Mouse (Mus musculus) hindbrain, embryonic 13.5 days (tissue): ENCODE data around the gene Akt3. TPM values are rescaled to one million over a fixed set of nuclear protein-coding genes. Genes with fewer than 3 reads are reported as not detected.

Source experiments
- ATAC-seq: fragments of 200-750 bp; cut with Nextera tagmentation; 2 replicates; pipeline ENCODE4 v1.8.0; 2017; ENCODE audit warnings: moderate TSS enrichment; ENCODE audit not compliant: low FRiP score
- H3K27ac ChIP-seq: fragments of 300-500 bp; sonication (generic); 2 replicates; pipeline ENCODE4 v1.5.1; 2015; ENCODE audit warnings: inconsistent platforms, mild to moderate bottlenecking, moderate library complexity
- H3K27me3 ChIP-seq: fragments of 300-500 bp; sonication (generic); 2 replicates; pipeline ENCODE4 v1.6.1; 2015; ENCODE audit warnings: mild to moderate bottlenecking, inconsistent platforms
- H3K36me3 ChIP-seq: fragments of 300-500 bp; sonication (generic); 2 replicates; pipeline ENCODE4 v1.6.1; 2015; ENCODE audit warnings: mild to moderate bottlenecking, inconsistent platforms
- H3K4me1 ChIP-seq: fragments of 300-500 bp; sonication (generic); replicated peaks from 2 replicates; pipeline ENCODE4 v1.6.1; 2015; ENCODE audit warnings: inconsistent platforms
- H3K4me2 ChIP-seq: fragments of 300-500 bp; sonication (generic); 2 replicates; pipeline ENCODE4 v1.6.1; 2015; ENCODE audit warnings: inconsistent platforms, mild to moderate bottlenecking, moderate library complexity
- H3K4me3 ChIP-seq: fragments of 300-500 bp; sonication (generic); 2 replicates; pipeline ENCODE4 v1.5.1; 2015; ENCODE audit warnings: mild to moderate bottlenecking, inconsistent platforms
- H3K9ac ChIP-seq: fragments of 300-500 bp; sonication (generic); 2 replicates; pipeline ENCODE4 v1.6.1; 2015; ENCODE audit warnings: mild to moderate bottlenecking, inconsistent platforms
- H3K9me3 ChIP-seq: fragments of 300-500 bp; sonication (generic); 2 replicates; pipeline ENCODE4 v1.6.1; 2016; ENCODE audit warnings: inconsistent platforms
- WGBS: fragments of 180-500 bp; shearing (Covaris S2); methylation state at CpG from one replicate; pipeline ENCODE4 v1.1.7; 2015; 5-methylcytosine and 5-hydroxymethylcytosine counted together
- polyA plus RNA-seq: library from polyadenylated mRNA; unstranded; fragments of >200 nt; fragmentation: Nextera tagmentation; extraction: Ambion mirVana; gene quantifications from 2 replicates; pipeline ENCODE4 v1.2.1, GENCODE M21; 2015

The Akt3 gene
- polyA plus RNA-seq, 1 experiment from 2014 or later = 21.3 TPM

DNA sequence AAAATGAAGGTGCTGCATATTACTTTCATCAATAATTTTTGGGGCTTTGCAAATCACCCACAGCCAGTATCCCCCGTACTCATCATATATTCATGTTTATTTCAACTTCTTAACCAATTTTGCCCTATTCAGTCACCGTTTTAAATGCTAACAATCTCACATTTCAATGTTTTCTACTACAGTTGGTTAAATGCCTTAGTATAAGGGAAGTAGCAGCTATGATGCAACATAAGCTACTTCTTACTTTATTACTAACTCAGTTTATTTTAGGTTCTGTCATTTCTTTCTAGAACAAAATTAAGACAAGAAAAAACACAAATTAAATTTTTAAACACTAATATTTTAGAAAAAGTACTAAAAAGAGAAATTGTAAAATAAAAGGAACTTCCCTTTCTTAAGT is 78.4 kb downstream of the Akt3 start:
- H3K27me3 ChIP-seq = no peaks in the 10 kb centered on the region
- ATAC-seq = no peak
- WGBS = 95% methylated on average over 2 of the region's 2 CpGs
- H3K4me1 ChIP-seq = 0 out of 2 replicates have a peak, but pooled peaks cover 3% of the 10 kb centered on the region
- H3K4me2 ChIP-seq = no peak overlapping the region
- no peak overlapping the region for H3K27ac ChIP-seq
- H3K4me3 ChIP-seq = no peak overlapping the region
- H3K9ac ChIP-seq = no peak overlapping the region
- no peaks in the 10 kb centered on the region for H3K9me3 ChIP-seq
- no peaks in the 10 kb centered on the region for H3K36me3 ChIP-seq

DNA sequence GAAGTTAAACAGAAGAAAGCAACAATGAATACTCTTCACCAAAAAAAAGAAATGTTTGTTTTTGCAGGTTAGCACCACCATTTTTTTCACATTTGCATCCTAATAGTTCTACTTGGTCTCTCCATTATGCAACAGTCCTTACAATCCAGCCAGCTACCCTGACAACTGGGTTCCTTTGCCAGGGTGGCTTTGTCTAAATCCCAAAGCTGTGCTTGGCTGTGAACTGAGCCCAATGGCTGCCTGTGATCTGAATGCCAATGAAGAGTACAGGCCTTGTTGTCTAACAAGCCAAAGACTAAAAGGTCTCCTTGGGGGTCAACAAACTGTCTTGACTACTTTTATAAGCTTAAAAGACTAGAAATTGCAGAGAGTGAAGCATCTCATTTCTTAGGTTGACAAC is 82.6 kb downstream of the Akt3 start:
- H3K4me2 ChIP-seq = no peak overlapping the region
- peak; percentile 90 for ATAC-seq
- H3K4me1 ChIP-seq = peaks cover 14% of the 10 kb centered on the region
- H3K36me3 ChIP-seq = no peaks in the 10 kb centered on the region
- no peak overlapping the region for H3K9ac ChIP-seq
- H3K27ac ChIP-seq = no peak overlapping the region
- H3K4me3 ChIP-seq = no peak overlapping the region
- H3K27me3 ChIP-seq = no peaks in the 10 kb centered on the region
- no peaks in the 10 kb centered on the region for H3K9me3 ChIP-seq

DNA sequence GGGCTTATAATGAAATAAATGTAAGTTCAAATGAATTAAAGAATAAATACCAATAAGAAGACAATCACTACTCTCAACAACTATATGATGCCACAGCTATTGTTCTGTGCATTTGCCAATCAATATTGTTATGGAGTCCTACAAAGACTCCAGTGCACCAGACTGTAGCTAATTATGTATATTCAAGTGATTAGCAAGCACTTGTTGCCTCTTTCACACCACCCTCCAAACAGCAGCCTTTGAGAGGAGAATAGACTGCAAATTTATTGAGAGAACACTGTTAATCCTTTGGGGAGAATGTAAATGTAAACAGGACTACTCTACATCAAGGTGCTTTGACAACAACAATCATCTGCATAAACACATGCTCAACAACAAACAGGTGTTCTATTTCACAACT is 86.7 kb downstream of the Akt3 start:
- Histone ChIP-seq H3K4me2 (no peak overlapping the region), H3K9ac (no peak overlapping the region), H3K4me1 (peaks cover 14% of the 10 kb centered on the region), H3K27me3 (no peaks in the 10 kb centered on the region), H3K4me3 (no peak overlapping the region), H3K36me3 (no peaks in the 10 kb centered on the region), H3K27ac (no peak overlapping the region), H3K9me3 (no peaks in the 10 kb centered on the region)
- no peak for ATAC-seq

DNA sequence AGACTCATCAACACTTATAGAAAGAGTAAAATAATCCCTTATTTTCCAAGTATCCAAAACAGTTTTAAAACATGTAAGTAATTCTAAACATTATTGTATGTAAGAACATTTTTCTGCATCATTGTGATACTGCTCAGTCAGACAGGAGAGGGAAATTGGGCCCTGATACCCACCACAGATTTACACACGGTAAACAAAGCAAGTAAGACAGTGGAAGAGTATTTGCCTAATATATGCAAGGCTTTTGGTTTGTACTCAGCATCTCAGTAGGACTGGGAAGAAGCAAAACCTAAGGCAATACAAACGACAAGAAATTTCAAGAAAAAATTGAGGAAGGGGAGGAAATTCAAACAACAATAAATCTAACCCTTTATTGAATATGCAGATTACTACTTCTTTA is 92.2 kb downstream of the Akt3 start:
- H3K27ac ChIP-seq = no peak overlapping the region
- no peak for ATAC-seq
- no peaks in the 10 kb centered on the region for H3K27me3 ChIP-seq
- H3K9me3 ChIP-seq = no peaks in the 10 kb centered on the region
- no peak overlapping the region for H3K4me2 ChIP-seq
- 16% methylated on average over 2 of the region's 2 CpGs for WGBS
- 0 out of 2 replicates have a peak, but pooled peaks cover 3% of the 10 kb centered on the region for H3K4me1 ChIP-seq
- no peak overlapping the region for H3K9ac ChIP-seq
- no peaks in the 10 kb centered on the region for H3K36me3 ChIP-seq
- H3K4me3 ChIP-seq = no peak overlapping the region

DNA sequence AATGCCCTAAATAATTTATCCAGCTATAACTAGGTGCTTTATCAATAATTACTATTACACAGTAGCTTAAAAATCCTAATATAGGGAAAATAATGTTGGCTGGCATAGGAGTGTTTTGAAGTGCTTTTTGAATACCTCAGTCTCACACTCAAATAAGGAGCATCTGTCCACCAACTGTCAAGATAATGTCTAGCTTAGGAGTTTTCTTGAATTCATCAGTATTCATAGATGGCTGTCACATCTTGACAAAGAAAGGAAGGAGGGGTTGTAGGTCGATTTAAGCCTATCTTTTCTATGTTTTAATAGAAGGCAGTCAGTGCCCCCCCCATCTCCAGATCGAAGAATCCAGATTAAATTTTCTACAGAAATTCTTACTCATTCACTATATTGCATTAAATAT is 92.7 kb downstream of the Akt3 start:
- H3K4me2 ChIP-seq = no peak overlapping the region
- H3K9ac ChIP-seq = no peak overlapping the region
- H3K4me3 ChIP-seq = no peak overlapping the region
- no peaks in the 10 kb centered on the region for H3K9me3 ChIP-seq
- no peaks in the 10 kb centered on the region for H3K4me1 ChIP-seq
- H3K27me3 ChIP-seq = no peaks in the 10 kb centered on the region
- no peak for ATAC-seq
- 62% methylated on average over 2 of the region's 2 CpGs for WGBS
- H3K36me3 ChIP-seq = no peaks in the 10 kb centered on the region
- no peak overlapping the region for H3K27ac ChIP-seq

DNA sequence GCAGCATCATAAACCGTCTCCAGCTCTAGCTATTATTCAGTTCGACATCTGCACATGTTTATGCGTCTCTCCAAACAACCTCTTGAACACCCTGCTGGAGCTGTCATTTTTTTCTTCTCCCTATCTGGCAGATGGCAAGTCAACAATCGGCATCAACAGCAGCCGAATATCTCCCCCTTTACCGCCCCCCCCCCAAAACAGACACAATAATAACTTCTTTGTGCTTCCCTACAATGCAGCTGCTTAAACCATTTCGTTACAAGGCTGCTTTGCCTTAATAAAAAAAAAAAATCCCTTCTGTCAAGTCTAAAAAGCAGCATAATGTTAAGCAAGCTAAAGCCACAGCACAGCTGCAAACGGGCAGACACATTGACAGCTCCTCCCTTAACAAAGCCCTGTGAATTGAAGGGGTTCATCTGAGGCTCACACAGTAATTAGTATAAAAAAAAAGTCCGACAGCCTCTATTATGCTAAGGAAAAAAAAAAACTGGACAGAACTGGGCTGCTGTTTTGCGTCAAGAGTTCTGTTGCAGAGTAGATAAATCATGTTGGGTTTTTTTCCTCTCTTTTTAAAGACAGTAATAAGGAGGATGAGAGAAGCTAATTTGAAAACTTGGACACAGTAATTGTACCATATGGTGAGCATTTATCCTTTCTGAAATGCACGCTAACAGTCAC is 107.5 kb downstream of the Akt3 start:
- H3K4me3 ChIP-seq = peak overlapping the region; percentile 28

DNA sequence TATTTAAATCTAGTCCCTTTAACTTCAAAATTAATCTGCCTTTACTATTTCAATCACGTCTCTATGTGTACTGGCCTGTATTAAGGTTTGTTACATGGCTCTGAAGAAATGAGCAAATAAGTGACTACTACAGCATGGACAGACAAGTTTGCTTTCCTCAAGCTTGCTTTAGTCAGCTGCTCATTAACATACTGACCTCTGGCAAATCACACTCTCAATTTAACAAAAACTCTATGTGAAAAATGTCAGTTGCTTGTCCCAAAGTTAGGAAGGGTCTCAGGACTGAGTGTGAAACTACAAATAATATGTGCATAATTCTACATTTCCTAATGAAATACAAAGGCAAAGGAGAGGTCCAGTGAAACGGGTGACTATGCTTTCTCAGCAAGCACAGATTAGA is 109.3 kb downstream of the Akt3 start:
- Histone ChIP-seq H3K27ac (no peak overlapping the region), H3K4me1 (peaks cover 18% of the 10 kb centered on the region), H3K9ac (no peak overlapping the region), H3K4me2 (no peak overlapping the region), H3K36me3 (no peaks in the 10 kb centered on the region), H3K4me3 (no peak overlapping the region), H3K9me3 (no peaks in the 10 kb centered on the region), H3K27me3 (no peaks in the 10 kb centered on the region)
- ATAC-seq = no peak
- 21% methylated on average over 2 of the region's 2 CpGs for WGBS

More for the DNA sequence above, 107.5 kb downstream of the Akt3 start:
- WGBS = 5% methylated on average over 11 of the region's 11 CpGs
- peak overlapping the region; percentile 78 for H3K27ac ChIP-seq
- no peaks in the 10 kb centered on the region for H3K27me3 ChIP-seq
- no peaks in the 10 kb centered on the region for H3K9me3 ChIP-seq
- peaks cover 18% of the 10 kb centered on the region for H3K4me1 ChIP-seq
- peak; percentile 86 for ATAC-seq
- H3K36me3 ChIP-seq = no peaks in the 10 kb centered on the region
- peak overlapping the region; percentile 49; the same call in 1 of the 2 replicates for H3K9ac ChIP-seq
- peak overlapping the region; percentile 48 for H3K4me2 ChIP-seq

DNA sequence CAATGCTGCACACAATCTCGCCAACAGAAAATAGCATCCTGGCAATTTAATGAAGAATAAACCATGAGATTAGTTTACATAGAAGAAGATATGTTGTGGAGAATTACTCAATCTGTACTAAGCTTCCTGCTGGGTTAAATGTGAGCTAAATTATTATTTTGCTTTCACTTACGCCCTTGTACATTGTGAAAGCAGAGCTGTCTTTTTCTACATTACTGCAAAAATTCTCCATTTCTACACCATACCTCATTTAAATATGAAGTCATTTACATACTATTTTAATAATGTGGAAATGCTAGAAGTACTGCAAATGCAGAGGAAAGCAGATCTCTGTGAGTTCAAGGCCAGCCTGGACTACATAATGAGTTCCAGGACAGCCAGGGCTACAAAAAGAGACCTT is 116.5 kb downstream of the Akt3 start:
- no peak overlapping the region for H3K27ac ChIP-seq
- 79% methylated on average over 2 of the region's 2 CpGs for WGBS

DNA sequence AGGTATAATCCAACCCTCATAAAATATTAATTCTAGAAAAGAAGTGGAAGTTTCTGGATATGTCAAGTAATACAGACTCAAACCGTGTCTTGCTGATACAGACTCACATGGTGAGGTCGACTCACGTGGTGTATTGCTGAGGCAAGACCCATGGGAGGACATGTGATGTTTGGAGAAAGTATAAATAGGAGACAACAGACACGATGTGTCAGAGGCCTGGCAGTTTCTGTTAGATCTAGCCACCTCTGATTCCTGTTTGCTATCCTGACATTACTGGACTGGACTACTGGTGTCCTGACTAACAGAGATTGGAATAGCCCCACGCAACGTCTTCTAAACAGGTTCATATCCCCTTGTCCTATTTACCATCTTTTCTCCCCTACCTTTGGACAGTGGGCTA is 118.4 kb downstream of the Akt3 start:
- Histone ChIP-seq H3K27me3 (no peaks in the 10 kb centered on the region), H3K36me3 (no peaks in the 10 kb centered on the region), H3K4me1 (no peaks in the 10 kb centered on the region), H3K4me3 (no peak overlapping the region), H3K27ac (no peak overlapping the region), H3K4me2 (no peak overlapping the region), H3K9ac (no peak overlapping the region), H3K9me3 (no peaks in the 10 kb centered on the region)
- ATAC-seq = no peak
- WGBS = 83% methylated on average over 6 of the region's 6 CpGs

More for the DNA sequence above, 116.5 kb downstream of the Akt3 start:
- no peak overlapping the region for H3K4me3 ChIP-seq
- H3K27me3 ChIP-seq = no peaks in the 10 kb centered on the region
- no peaks in the 10 kb centered on the region for H3K36me3 ChIP-seq
- no peaks in the 10 kb centered on the region for H3K9me3 ChIP-seq
- no peaks in the 10 kb centered on the region for H3K4me1 ChIP-seq
- H3K4me2 ChIP-seq = no peak overlapping the region
- ATAC-seq = no peak
- no peak overlapping the region for H3K9ac ChIP-seq

DNA sequence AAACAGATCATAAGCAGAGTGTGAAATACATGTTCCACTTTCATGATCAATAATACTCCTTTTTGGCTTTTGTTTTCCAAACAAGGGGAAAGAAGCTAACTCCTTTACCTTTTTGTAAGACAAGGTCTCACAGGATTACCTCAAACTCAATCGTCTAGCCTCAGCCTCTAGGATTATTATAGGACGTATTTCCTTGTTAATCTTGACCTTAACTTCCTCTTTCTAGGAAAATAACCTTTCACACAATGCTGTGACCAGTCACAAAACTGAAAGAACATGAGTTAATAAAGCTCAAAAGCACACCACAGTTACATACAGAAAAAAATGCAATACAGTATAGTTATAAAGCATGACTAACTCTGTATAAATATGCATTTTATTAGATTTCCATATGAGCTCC is 126.5 kb downstream of the Akt3 start:
- H3K4me3 ChIP-seq = no peak overlapping the region
- H3K4me1 ChIP-seq = no peaks in the 10 kb centered on the region

DNA sequence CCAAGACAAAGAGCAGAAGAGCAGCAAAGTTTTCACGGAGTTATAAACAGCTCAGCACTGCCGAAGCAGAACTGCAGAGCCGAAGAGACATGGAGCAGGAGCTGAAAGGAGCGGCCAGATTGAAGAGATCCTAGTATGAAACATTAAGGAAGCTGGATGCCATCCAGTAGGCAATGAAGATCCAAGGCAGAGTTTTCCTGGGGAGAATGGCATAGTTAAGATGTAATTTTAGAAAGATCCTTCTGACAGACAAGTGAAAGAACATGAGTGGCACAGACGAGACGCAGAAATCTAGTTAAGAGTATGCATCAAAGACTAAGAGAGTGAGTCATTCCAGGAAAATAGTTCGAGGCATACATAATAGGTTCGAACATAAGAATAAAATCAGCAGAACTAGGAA is 131.3 kb downstream of the Akt3 start:
- no peaks in the 10 kb centered on the region for H3K36me3 ChIP-seq
- 85% methylated on average over 8 of the region's 8 CpGs for WGBS
- no peak overlapping the region for H3K9ac ChIP-seq
- no peak overlapping the region for H3K4me2 ChIP-seq
- H3K27ac ChIP-seq = no peak overlapping the region
- no peaks in the 10 kb centered on the region for H3K4me1 ChIP-seq
- ATAC-seq = no peak
- H3K9me3 ChIP-seq = no peaks in the 10 kb centered on the region
- no peak overlapping the region for H3K4me3 ChIP-seq
- no peaks in the 10 kb centered on the region for H3K27me3 ChIP-seq

More for the DNA sequence above, 126.5 kb downstream of the Akt3 start:
- Histone ChIP-seq H3K9me3 (no peaks in the 10 kb centered on the region), H3K27me3 (no peaks in the 10 kb centered on the region), H3K27ac (no peak overlapping the region), H3K4me2 (no peak overlapping the region), H3K36me3 (no peaks in the 10 kb centered on the region), H3K9ac (no peak overlapping the region)
- WGBS = 84% methylated on average over 2 of the region's 2 CpGs
- no peak for ATAC-seq

DNA sequence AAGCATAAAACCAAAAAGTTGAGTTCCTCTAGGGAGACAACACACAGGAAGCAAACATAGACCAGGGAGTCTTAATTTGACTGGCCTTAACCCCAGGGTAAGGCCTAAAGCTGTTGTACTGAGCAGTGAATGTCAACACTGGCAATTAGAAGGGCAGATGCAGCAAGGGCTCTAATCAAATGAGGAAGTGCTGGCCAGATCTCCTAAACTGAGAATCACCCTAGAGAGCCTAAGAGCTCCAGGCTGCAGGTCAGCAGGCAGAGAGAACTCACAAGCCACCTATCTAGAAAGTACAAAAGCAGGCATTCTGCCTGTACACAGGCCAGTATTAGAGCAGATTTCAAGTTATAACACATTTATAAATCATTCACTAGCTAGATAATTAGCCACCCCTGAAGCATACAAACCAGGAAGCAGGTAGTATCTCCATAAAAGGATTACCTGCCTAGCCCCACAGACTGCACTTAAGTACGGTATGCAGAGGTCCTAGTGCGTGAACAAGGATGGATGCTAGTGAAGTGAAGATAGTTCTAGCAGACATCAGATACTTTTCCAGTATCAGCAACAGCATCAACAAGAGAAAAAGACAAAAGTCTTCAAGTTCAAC is 147.2 kb downstream of the Akt3 start:
- no peak for ATAC-seq
- no peaks in the 10 kb centered on the region for H3K36me3 ChIP-seq
- WGBS = 85% methylated on average over 2 of the region's 2 CpGs
- no peak overlapping the region for H3K27ac ChIP-seq
- H3K4me1 ChIP-seq = peaks cover 5% of the 10 kb centered on the region; the same call in 1 of the 2 replicates
- H3K27me3 ChIP-seq = no peaks in the 10 kb centered on the region
- H3K9ac ChIP-seq = no peak overlapping the region
- no peak overlapping the region for H3K4me3 ChIP-seq
- no peak overlapping the region for H3K4me2 ChIP-seq
- no peaks in the 10 kb centered on the region for H3K9me3 ChIP-seq

DNA sequence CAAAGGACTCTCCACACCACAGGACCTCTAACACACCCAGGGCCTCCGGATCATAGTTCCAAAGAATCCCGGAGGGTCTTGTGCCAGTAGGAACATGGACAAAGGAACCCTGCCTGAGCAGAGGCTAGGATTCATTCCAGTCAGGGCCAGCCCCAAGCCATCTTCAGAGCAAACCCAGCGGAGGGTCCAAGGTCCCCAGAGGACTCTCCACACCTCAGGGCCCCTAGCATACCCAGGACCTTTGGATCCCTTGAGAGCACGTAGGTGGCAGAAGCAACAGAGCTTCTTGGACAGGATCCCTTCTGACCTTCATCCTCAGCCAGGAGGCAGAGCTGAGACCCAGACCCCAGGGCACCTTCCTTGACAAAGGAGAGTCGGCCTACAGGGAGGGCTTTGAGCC is 167.5 kb downstream of the Akt3 start:
- WGBS = 91% methylated on average over 5 of the region's 5 CpGs
- H3K27ac ChIP-seq = no peak overlapping the region
- no peak for ATAC-seq

More for the DNA sequence above, 167.5 kb downstream of the Akt3 start:
- no peak overlapping the region for H3K4me2 ChIP-seq
- H3K9me3 ChIP-seq = no peaks in the 10 kb centered on the region
- H3K36me3 ChIP-seq = peaks cover 5% of the 10 kb centered on the region
- H3K4me1 ChIP-seq = peaks cover 3% of the 10 kb centered on the region
- no peak overlapping the region for H3K9ac ChIP-seq
- H3K27me3 ChIP-seq = no peaks in the 10 kb centered on the region
- no peak overlapping the region for H3K4me3 ChIP-seq
